ENCODE assay signal across 9 mouse cellular contexts in the genomic region with DNA sequence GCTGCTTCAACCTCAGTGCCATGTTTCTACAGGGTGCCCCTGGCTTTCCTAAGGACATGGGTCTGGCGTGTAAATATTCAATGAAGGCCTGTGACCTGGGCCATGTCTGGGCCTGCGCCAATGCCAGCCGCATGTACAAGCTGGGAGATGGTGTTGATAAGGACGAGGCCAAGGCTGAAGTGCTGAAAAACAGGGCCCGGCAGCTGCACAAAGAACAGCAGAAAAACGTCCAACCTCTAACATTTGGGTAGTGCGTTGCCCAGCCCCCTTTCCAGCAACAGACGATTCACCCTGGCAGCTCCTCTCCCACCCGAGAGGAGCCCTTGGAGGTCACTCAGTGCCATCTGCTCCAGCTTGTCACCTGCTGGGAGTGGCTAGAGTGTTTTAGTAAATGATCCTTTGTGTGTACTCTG. TPM values are rescaled to one million over a fixed set of nuclear protein-coding genes. Genes with fewer than 3 reads are reported as not detected.
DNase-seq lines count a peak whose midpoint lies in the region; ATAC-seq and TF ChIP-seq lines count a peak whose summit lies in the region.
"Had no signal": no experiment of that assay in that cellular context is flagged by ENCODE, and none has a peak within 500 bp of the region (broad histone marks: within the 10 kb centered on the region; RNA-seq: fewer than 3 reads in every experiment).

No protein-coding gene starts in this region.

- H3K27me3 ChIP-seq in forebrain, embryonic 10.5 days (ENCODE audit: poor library complexity, severe bottlenecking), result no peaks in the 10 kb centered on the region
- no peaks in the 10 kb centered on the region for H3K27me3 ChIP-seq in forebrain, embryonic 15.5 days
- no peaks in the 10 kb centered on the region for H3K27me3 ChIP-seq in testis, adult 2 months (ENCODE audit: control insufficient read depth, insufficient read depth, low read length)
- no peaks in the 10 kb centered on the region for H3K27me3 ChIP-seq in hindbrain, embryonic 13.5 days
- no peaks in the 10 kb centered on the region for H3K27me3 ChIP-seq in kidney, adult 2 months (replicated peaks; ENCODE audit: control insufficient read depth, insufficient read depth, low read length)

- peak overlapping the region; percentile 57; the same call in 1 of the 2 replicates for H3K27ac ChIP-seq in forebrain, embryonic 10.5 days
- H3K27ac ChIP-seq in forebrain, embryonic 15.5 days (replicated peaks), result no peak overlapping the region
- H3K27ac ChIP-seq in testis, adult 2 months (ENCODE audit: control insufficient read depth, insufficient read depth, low read depth, low read length), result peak overlapping the region; percentile 58
- H3K27ac ChIP-seq in hindbrain, embryonic 13.5 days, result peak overlapping the region; percentile 53; the same call in 1 of the 2 replicates
- no peak overlapping the region for H3K27ac ChIP-seq in kidney, adult 2 months (ENCODE audit: insufficient read depth, low read depth, low read length)

- no peak for TF ChIP-seq CTCF in testis, adult 2 months (IDR thresholded peaks at IDR 0.05; ENCODE audit: control insufficient read depth, insufficient read depth, insufficient replicate concordance, low read depth, low read length)
- TF ChIP-seq CTCF in kidney, adult 2 months (conservative IDR thresholded peaks at IDR 0.05; ENCODE audit: insufficient read depth, insufficient read length, low read depth, low read length), result no peak

- H3K4me3 ChIP-seq in forebrain, embryonic 10.5 days, result no peak overlapping the region
- no peak overlapping the region for H3K4me3 ChIP-seq in forebrain, embryonic 15.5 days
- no peak overlapping the region for H3K4me3 ChIP-seq in testis, adult 2 months (ENCODE audit: control insufficient read depth, low read depth, low read length)
- no peak overlapping the region for H3K4me3 ChIP-seq in hindbrain, embryonic 13.5 days
- H3K4me3 ChIP-seq in kidney, adult 2 months (ENCODE audit: insufficient read depth, low read depth, low read length), result no peak overlapping the region

- H3K4me1 ChIP-seq in forebrain, embryonic 10.5 days, result peaks cover 24% of the 10 kb centered on the region
- H3K4me1 ChIP-seq in forebrain, embryonic 15.5 days, result peaks cover 8% of the 10 kb centered on the region; the same call in 1 of the 2 replicates
- no peaks in the 10 kb centered on the region; the same call in 1 of the 2 replicates for H3K4me1 ChIP-seq in testis, adult 2 months (ENCODE audit: control insufficient read depth, insufficient read depth, low read length)
- H3K4me1 ChIP-seq in hindbrain, embryonic 13.5 days (replicated peaks), result peaks cover 8% of the 10 kb centered on the region; the same call in 1 of the 2 replicates
- H3K4me1 ChIP-seq in kidney, adult 2 months (ENCODE audit: control insufficient read depth, insufficient read depth, low read length), result no peaks in the 10 kb centered on the region

- no peak overlapping the region for H3K9ac ChIP-seq in forebrain, embryonic 15.5 days (replicated peaks)
- H3K9ac ChIP-seq in hindbrain, embryonic 13.5 days, result 0 out of 2 replicates have a peak overlapping the region, but pooled peaks have one; percentile 31

- ATAC-seq in forebrain, embryonic 15.5 days (replicated peaks), result no peak
- ATAC-seq in hindbrain, embryonic 13.5 days (ENCODE audit: low FRiP score), result no peak

- 70% methylated on average over 9 of the region's 9 CpGs for WGBS in forebrain, embryonic 10.5 days
- WGBS in forebrain, embryonic 15.5 days, result 56% methylated on average over 9 of the region's 9 CpGs
- WGBS in hindbrain, embryonic 13.5 days, result 57% methylated on average over 9 of the region's 9 CpGs
- 73% methylated on average over 9 of the region's 9 CpGs for WGBS in kidney, adult 2 months

- no peaks in the 10 kb centered on the region for H3K9me3 ChIP-seq in forebrain, embryonic 10.5 days
- H3K9me3 ChIP-seq in forebrain, embryonic 15.5 days, result no peaks in the 10 kb centered on the region
- no peaks in the 10 kb centered on the region for H3K9me3 ChIP-seq in hindbrain, embryonic 13.5 days

- peaks cover 83% of the 10 kb centered on the region for H3K36me3 ChIP-seq in forebrain, embryonic 10.5 days (replicated peaks)
- peaks cover 33% of the 10 kb centered on the region for H3K36me3 ChIP-seq in forebrain, embryonic 15.5 days
- H3K36me3 ChIP-seq in testis, adult 2 months (ENCODE audit: control insufficient read depth, insufficient read depth, low read length), result no peaks in the 10 kb centered on the region
- peaks cover 49% of the 10 kb centered on the region for H3K36me3 ChIP-seq in hindbrain, embryonic 13.5 days
- H3K36me3 ChIP-seq in kidney, adult 2 months (ENCODE audit: control insufficient read depth, insufficient read depth, low read length), result no peaks in the 10 kb centered on the region

- H3K4me2 ChIP-seq in forebrain, embryonic 15.5 days (replicated peaks), result no peak overlapping the region
- no peak overlapping the region for H3K4me2 ChIP-seq in hindbrain, embryonic 13.5 days

- no peak for DNase-seq in forebrain, embryonic 10.5 days (ENCODE audit: extremely low spot score, low spot score)
- DNase-seq in testis, postnatal 14 days (ENCODE audit: low spot score), result no peak
- DNase-seq in urinary bladder, postnatal 36 days (ENCODE audit: low spot score in 2 of 2), result peak; percentile 55 to 66
- DNase-seq in embryo, embryonic 10.5 days (ENCODE audit: low spot score), result no peak
- no peak for DNase-seq in kidney, adult 2 months
- DNase-seq: kidney, adult 9 months had no signal

- TF ChIP-seq POLR2A in testis, adult 2 months (IDR thresholded peaks at IDR 0.05; ENCODE audit: control insufficient read depth, low read depth, low read length), result no peak
- no peak for TF ChIP-seq POLR2A in kidney, adult 2 months (IDR thresholded peaks at IDR 0.05; ENCODE audit: low read depth, low read length)

RNA-seq across cellular contexts. Expression of a gene that starts 10.4 kb away (rescaled TPM):
- 73.6 and 79.3 TPM in 2 replicates for polyA plus RNA-seq in forebrain, embryonic 10.5 days (2016; fragmentation: Nextera tagmentation; extraction: Ambion mirVana)
- 47.1 and 48.9 TPM in 2 replicates for polyA plus RNA-seq in forebrain, embryonic 15.5 days (2015; fragmentation: Nextera tagmentation; extraction: Ambion mirVana)
- 3.6 and 3.7 TPM in 2 replicates for polyA plus RNA-seq in testis, adult 2 months (2012; rRNA removed)
- polyA plus RNA-seq in hindbrain, embryonic 13.5 days (2015; fragmentation: Nextera tagmentation; extraction: Ambion mirVana), result 49.9 and 50.0 TPM in 2 replicates
- 15.7 and 21.2 TPM in 2 replicates for polyA plus RNA-seq in kidney, adult 2 months (2012; rRNA removed)

RNA-seq across cellular contexts. Expression of a gene that starts 37.4 kb away (rescaled TPM):
- polyA plus RNA-seq in forebrain, embryonic 10.5 days (2016; fragmentation: Nextera tagmentation; extraction: Ambion mirVana), result 13.5 and 13.9 TPM in 2 replicates
- polyA plus RNA-seq in forebrain, embryonic 15.5 days (2015; fragmentation: Nextera tagmentation; extraction: Ambion mirVana), result 31.0 and 32.8 TPM in 2 replicates
- polyA plus RNA-seq in testis, adult 2 months (2012; rRNA removed), result 2.0 and 2.5 TPM in 2 replicates
- polyA plus RNA-seq in hindbrain, embryonic 13.5 days (2015; fragmentation: Nextera tagmentation; extraction: Ambion mirVana), result 27.1 and 27.7 TPM in 2 replicates
- 8.7 and 9.5 TPM in 2 replicates for polyA plus RNA-seq in kidney, adult 2 months (2012; rRNA removed)

RNA-seq across cellular contexts. Expression of a gene that starts 44.8 kb away (rescaled TPM):
- 1.7 and 1.8 TPM in 2 replicates for polyA plus RNA-seq in forebrain, embryonic 10.5 days (2016; fragmentation: Nextera tagmentation; extraction: Ambion mirVana)
- polyA plus RNA-seq in forebrain, embryonic 15.5 days (2015; fragmentation: Nextera tagmentation; extraction: Ambion mirVana), result 0.79 and 1.7 TPM in 2 replicates
- 0.43 TPM in 1 of 2 replicates, not detected in the other for polyA plus RNA-seq in testis, adult 2 months (2012; rRNA removed)
- 4.9 and 5.3 TPM in 2 replicates for polyA plus RNA-seq in hindbrain, embryonic 13.5 days (2015; fragmentation: Nextera tagmentation; extraction: Ambion mirVana)
- 0.25 TPM in 1 of 2 replicates, not detected in the other for polyA plus RNA-seq in kidney, adult 2 months (2012; rRNA removed)

Comparison
In these comparisons a context has a peak if more than half of its experiments do, and no peak if none do; other contexts are left out.
1. H3K27ac ChIP-seq: peak in forebrain, embryonic 10.5 days (single experiment), testis, adult 2 months (single experiment) and hindbrain, embryonic 13.5 days (single experiment); none in forebrain, embryonic 15.5 days (single experiment) and kidney, adult 2 months (single experiment).
2. DNase-seq: peak in urinary bladder, postnatal 36 days (2 of 2); none in forebrain, embryonic 10.5 days (single experiment), testis, postnatal 14 days (single experiment), embryo, embryonic 10.5 days (single experiment) and kidney, adult 2 months (single experiment).